Mouse (Mus musculus) megakaryocyte progenitor cell, adult 5-6 weeks (primary cell): Measurements from ENCODE around the gene Vmn1r188. TPM values are rescaled to one million over a fixed set of nuclear protein-coding genes. Genes with fewer than 3 reads are reported as not detected.
"Not testable (repeated sequence)": the region's sequence is repeated elsewhere in the genome, so short reads cannot be mapped to it uniquely, and the experiment has no call there.

Experiments used
- ATAC-seq: replicated peaks from 2 replicates; pipeline ENCODE4 v1.8.0; 2016; ENCODE audit warnings: mild to moderate bottlenecking, moderate TSS enrichment, inconsistent platforms; ENCODE audit not compliant: poor library complexity
- total RNA-seq, 2 experiments: library from RNA; stranded (forward) in 1 of 2; stranded (reverse) in 1 of 2; fragments of 157-497, 149-512 nt in 1 of 2; fragments of 200-1000 nt in 1 of 2; gene quantifications; 2 replicates each; pipeline versions ENCODE4 v1.2.3 to v1.2.4; 2015 to 2017

Vmn1r188 gene
- total RNA-seq (2015), result not detected in 2 replicates
- total RNA-seq (2017), result not detected in 2 replicates

DNA sequence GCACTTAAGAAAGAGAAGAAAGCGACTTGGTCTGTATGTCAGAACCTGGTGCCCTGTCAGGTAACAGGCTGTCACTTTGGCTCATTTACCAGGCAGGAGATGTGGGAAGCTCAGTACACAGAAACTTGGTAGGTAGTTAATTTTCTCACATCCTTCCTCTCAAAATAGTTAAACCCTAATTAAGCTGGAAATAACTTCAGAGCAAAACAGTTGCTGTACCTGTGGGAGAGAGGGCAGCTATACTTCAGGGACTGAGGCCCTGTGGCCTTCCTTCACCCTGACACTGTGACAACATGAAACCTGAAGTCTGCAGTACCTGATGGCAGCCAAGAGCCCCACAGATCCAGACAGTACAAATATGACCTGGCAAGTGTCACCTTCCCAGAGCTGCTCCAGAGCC lies at the start of gene Vmn1r188:
Gene Vmn1r188 (plus strand): TSS at position 301 of the 400 bp plus-strand sequence.
- not testable (repeated sequence) for ATAC-seq

DNA sequence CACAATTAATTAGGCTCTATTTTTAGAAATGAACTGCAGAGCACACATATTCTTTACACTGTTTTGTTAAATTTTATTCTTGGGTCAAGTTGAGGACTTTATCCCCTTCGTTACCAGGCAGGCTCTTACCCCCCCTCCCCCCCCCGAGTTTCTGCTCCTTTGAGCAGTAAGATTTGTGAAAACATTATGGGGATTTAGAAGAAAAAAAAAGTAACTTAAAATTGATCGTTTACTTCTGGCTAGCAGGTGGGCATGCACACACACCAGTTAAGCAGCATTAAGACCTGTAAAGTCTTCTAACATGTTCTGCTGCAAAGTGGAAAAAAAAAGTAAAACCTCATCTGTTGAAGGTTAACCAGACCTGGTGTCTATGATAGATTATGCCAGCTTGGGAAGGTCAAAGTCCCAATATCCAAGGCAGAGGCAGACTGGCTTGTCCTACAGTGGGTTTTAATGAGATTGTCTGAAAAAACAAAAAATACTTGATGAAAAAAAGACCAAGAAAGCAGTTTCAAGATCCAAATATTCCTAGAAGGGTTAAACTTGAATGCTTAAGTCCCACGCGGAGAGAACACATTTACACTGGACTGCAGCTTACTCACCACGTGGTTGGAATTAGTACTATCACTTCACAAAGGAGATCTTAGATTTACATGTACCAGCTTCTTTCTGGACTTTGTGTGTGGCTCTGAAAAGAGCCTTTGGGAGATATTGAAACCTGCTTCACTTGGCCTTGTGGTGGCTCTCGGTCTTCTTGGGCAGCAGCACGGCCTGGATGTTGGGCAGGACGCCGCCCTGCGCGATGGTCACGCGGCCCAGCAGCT lies 49.6 kb upstream of the Vmn1r188 start:
- 0 out of 2 replicates have a peak, but pooled peaks have one; percentile 12 for ATAC-seq

DNA sequence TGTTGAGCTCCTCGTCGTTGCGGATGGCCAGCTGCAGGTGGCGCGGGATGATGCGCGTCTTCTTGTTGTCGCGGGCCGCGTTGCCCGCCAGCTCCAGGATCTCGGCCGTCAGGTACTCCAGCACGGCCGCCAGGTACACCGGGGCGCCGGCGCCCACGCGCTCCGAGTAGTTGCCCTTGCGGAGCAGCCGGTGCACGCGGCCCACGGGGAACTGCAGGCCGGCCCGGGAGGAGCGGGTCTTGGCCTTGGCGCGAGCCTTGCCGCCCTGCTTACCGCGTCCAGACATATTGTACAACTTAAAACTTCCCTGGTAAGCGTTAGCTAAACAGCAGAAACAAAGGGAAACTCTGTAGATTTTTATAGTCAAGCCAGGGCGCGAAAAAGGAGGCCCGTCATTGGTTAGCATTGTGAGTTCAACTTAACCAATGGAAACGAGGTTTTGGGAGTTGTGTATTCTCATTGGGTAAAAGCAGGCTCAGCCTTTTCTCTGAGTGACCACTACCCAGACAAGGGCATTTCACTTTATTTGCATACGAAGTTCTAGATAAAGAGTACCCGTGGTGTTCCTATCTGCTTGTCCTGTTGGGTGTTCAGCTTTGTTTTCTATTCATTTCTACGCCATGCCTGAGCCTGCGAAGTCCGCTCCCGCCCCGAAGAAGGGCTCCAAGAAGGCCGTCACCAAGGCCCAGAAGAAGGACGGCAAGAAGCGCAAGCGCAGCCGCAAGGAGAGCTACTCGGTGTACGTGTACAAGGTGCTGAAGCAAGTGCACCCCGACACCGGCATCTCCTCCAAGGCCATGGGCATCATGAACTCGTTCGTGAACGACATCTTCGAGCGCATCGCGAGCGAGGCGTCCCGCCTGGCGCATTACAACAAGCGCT lies 48.7 kb upstream of the Vmn1r188 start, which contains the start of the genes Hist1h2ah and Hist1h2bk:
Gene Hist1h2ah (minus strand): TSS at position 302 of the 882 bp plus-strand sequence.
Gene Hist1h2bk (plus strand): TSS at position 604 of the 882 bp plus-strand sequence.
- ATAC-seq, result peak; percentile 80

DNA sequence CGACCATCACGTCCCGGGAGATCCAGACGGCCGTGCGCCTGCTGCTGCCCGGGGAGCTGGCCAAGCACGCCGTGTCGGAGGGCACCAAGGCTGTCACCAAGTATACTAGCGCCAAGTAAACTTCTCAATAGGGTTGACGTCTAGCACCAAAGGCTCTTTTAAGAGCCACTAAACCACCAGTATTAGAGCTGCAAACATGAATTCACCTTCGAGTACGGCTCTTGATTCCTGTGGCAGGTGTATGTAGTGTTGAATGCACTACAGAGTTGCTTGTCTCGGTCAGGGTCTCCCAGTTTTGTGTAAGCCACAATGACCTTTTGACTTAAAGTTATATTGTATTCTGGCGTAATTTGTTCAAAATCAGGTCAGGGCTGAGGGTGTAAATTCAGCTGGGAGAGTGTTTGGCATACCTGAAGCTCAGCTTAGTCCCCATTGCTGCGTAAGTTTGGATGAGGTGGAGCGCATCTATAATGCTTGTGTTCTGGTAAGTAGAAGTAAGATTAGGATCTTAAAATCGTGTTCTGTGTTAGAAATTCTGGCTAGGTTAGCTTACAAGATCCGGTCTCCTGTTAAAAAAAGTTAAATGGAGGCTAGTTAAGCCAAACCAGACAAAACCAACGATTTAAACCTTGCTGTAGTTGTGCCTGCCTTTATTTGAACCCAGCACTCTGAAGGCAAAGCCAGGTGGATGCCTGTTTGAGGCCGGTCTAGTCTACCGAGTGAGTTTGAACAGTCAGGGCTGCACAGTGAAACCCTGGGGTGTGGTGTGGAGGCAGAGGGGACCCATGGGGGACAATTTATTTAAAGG lies 47.9 kb upstream of the Vmn1r188 start:
- ATAC-seq, result peak; percentile 16

DNA sequence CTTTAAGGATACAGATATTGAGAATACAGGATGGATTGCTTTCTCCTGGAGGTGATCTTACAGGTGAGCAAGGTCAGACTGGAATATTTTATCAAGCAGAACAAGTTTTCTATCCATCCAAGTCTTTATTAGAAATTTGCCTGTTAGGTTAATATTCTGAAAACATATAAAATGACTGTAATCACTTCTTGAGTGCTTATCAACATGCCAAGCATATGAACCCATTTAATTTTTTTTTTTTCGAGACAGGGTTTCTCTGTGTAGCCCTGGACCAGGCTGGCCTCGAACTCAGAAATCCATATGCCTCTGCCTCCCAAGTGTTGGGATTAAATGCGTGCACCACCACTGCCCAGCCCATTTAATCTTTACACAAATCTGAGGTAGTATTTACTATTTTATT lies 47.3 kb upstream of the Vmn1r188 start:
- ATAC-seq, result no peak

DNA sequence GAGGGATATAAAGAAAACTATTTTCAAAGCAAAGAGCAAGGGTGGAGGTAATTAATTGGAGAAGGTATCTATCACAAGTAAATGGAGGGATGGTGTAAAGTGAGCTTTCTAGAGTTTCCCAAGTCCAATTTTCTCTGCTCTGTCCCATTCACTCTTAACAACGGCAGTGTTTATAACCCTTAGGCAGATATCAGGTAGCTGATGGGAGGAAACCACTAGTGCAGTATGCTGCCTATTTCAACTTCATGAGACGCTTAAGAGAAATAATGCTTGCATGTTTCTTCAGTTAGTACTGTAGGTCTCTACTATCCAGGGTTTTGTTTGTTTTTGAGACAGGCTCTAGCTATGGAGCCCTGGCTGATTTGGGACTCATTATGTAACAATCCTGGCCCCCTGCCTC lies 46.8 kb upstream of the Vmn1r188 start:
- no peak for ATAC-seq

DNA sequence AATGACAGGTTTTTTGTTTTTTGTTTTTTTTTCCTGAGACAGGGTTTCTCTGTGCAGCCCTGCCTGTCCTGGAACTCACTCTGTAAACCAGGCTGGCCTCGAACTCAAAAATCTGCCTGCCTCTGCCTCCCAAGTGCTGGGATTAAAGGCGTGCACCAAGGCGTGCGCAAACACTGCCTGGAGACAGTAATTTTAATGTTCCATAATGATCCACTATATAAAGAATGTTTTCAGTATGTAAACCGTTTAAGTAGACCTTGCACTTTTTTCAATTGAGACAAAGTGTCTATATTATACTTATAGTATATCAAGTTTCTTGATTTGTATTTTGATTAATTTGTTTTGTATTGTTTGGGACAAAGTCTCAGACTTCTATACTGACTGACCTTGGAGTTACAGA lies 44.9 kb upstream of the Vmn1r188 start:
- no peak for ATAC-seq

DNA sequence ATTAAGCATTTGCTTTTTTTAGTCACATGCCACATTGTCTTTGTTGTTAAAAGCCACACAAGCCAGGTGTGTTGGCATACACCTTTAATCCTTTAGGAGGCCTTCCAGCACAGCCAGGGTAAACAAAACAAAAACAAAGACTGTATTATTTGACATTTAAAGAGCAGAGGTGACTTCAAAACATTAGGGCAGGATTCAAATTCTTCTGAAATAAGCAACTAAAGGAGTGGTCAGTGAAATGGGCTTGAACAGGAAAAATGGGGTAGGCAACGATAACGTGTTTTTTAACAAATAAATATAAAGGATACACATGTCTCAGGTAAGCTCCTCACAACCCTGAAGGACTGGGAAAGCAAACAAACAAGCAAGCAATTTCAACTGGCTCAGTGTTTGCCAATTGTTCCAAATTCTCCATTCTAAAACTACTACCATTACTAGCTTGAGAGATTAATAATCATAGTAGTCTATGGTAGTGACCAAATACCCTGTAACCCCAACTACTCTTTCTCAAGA lies 44.2 kb upstream of the Vmn1r188 start:
- ATAC-seq, result no peak

DNA sequence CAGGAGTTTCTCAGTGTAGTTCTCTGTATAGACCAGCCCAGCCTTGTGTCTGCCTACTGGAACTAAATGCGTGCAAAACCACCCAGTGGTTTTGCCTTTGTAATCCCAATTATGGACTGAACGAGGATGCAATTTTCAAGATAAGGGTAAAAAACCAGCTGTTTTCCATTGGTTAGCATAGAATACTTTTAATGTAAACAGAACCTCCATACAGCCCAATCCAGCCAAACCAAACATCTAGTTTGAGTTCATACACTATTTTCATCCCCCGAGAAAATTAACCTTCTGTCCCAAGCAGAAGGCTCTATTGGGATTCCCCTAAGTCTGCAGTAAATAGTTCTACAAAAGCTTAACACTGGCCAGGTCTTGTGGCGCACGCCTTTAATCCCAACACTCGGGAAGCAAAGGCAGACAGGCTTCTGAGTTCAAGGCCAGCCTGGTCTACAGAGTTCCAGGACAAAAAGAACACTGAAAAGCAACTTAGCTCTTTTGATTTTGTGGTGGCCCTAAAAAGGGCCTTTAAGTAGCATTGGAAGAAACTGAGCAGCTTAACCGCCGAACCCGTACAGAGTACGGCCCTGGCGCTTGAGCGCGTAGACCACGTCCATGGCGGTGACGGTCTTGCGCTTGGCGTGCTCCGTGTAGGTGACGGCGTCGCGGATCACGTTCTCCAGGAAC lies 43.6 kb upstream of the Vmn1r188 start:
- peak; percentile 20 for ATAC-seq

DNA sequence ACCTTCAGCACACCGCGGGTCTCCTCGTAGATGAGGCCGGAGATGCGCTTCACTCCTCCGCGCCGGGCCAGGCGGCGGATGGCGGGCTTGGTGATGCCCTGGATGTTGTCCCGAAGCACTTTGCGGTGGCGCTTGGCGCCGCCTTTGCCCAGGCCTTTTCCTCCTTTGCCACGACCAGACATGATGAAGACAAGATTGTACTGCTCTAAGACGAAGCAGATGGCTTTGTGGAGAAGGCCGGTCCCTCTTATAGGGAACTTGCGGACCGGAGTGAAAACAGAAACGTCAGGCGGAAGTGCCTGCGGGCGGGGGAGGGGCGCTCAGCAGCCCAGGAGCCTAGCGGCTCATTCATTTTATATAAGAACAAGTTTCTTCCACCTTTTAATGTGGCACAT lies 43.1 kb upstream of the Vmn1r188 start, which contains the start of gene Hist1h4i:
Gene Hist1h4i (minus strand): TSS at position 221 of the 395 bp plus-strand sequence.
- peak; percentile 57 for ATAC-seq

DNA sequence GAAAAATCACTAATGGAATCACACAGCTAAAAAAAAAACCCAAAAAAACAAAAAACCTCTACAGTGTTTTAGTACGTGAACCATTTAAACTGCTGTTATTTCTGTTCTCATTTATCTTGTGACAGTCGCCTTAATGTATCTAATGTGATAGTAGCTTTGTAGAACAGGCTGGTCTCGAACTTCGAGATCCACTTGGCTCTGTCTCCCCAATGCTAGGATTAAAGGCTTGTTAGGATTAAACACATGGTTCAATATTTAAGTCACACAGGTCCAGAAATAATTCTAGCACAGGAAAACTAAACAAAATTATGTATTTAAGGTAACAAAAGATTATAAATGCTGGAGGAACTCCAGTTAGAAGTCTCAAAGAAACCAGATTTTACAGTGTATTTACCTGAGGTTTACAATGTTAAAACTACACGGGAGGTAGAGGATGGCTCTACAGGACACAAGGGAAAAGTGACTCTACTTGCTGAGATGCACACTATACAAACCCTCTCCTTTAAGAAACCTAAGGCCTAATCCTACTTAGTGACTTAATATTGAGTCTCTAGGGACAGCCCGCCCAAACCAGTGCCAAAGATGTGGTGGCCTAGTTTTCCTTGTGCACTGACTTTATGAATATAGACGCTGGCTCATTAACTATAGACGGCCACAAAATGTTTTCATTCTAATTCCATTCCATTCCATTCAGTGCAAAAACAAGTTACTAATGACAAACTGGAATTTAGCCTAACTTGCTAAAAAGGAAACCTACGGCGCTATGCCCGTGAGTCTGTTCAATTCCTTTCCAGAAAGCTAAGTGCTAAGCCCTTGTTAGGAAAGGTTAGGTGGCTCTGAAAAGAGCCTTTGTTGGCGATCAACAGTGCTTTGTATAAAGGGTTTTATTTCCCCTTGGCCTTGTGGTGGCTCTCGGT lies 42.3 kb upstream of the Vmn1r188 start:
- no peak for ATAC-seq

DNA sequence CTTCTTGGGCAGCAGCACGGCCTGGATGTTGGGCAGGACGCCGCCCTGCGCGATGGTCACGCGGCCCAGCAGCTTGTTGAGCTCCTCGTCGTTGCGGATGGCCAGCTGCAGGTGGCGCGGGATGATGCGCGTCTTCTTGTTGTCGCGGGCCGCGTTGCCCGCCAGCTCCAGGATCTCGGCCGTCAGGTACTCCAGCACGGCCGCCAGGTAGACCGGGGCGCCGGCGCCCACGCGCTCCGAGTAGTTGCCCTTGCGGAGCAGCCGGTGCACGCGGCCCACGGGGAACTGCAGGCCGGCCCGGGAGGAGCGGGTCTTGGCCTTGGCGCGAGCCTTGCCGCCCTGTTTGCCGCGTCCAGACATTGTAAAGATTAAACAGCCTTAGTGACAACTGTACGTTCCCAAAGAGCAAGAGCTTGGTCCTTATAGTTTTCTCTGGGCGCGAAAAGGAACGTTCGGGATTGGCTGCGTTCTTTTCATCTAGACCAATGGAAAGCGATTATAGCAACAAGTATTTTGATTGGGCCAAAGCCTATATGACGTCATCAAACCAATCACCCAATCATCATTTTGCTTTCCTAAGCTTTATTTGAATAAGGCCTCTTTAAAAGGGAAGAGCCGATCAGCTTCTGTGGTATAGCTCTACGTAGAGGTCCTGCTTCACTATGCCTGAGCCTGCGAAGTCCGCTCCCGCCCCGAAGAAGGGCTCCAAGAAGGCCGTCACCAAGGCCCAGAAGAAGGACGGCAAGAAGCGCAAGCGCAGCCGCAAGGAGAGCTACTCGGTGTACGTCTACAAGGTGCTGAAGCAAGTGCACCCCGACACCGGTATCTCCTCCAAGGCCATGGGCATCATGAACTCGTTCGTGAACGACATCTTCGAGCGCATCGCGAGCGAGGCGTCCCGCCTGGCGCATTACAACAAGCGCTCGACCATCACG lies 41.4 kb upstream of the Vmn1r188 start, which contains the start of the genes Hist1h2ag and Hist1h2bj:
Gene Hist1h2ag (minus strand): TSS at position 377 of the 935 bp plus-strand sequence.
Gene Hist1h2bj (plus strand): TSS at position 647 of the 935 bp plus-strand sequence.
- peak; percentile 58 for ATAC-seq

DNA sequence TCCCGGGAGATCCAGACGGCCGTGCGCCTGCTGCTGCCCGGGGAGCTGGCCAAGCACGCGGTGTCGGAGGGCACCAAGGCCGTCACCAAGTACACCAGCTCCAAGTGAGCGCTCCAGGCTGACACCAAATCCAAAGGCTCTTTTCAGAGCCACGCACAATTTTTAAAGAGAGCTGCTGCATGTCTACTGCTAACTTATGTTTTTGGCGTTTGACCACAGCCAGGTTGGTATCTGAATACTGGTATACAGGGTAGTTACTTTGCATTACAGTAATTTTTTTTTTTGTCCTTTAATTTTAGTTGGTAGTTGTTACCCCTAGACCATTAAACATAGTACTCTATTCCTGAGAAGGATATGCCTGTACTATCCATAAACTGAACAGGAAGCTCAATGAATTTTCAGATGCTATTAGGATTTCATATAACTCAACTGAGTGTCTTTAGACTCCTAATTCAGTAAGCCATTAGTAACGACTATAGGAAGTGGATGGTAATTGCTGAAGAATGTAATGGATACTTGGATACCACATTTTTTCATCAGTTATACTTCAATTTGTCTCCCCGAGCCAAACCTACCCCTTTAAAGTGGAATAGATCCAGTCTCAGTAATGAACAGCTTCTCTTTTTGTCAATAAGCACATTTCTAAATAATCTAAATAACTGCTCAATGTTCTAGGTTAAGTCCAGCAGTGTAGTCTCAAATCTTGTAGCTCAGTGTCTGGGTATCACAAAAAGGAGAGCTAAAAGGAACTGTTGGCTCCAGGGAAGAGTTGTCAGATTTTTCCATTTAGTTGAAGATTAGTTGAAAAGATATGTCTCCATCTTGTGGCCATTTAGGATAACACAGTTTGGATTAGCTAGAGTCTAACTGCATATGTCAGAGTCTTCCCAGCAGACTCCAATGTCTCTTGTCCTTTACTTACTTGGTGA lies 40.5 kb upstream of the Vmn1r188 start:
- ATAC-seq, result peak; percentile 18

DNA sequence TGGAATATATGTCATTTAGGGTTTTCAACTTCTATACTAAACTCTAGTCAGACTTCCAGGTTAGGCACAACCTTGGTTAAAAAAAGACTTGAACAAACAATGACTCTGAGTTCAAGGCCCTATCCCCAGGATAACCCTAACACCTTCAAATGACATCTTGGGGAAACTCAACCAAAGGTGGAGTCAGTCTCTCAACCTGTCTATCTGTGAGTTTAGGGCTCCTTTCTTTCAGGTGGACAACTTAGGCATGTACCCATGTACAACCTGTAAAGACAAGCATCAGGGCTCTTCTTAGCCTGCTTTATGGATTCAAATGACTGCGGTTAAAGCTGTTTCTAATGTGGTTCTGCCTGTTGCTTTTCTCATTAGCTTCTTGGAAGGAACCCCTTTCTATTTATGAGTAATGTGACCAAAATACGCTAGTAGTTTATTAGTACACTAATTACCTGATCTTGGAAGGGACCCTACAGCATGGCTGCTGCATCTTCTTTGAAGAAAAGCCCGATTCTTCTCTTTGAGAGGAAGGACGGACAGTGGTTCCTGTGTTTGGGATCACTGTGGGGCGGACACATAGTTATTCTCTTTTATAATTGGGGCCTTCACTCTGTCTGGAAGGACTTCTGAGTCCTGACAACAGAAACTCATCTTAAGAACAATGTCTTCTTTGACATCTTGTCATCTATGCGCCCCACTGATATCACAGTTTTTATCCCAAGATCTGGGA lies 39.6 kb upstream of the Vmn1r188 start:
- no peak for ATAC-seq

DNA sequence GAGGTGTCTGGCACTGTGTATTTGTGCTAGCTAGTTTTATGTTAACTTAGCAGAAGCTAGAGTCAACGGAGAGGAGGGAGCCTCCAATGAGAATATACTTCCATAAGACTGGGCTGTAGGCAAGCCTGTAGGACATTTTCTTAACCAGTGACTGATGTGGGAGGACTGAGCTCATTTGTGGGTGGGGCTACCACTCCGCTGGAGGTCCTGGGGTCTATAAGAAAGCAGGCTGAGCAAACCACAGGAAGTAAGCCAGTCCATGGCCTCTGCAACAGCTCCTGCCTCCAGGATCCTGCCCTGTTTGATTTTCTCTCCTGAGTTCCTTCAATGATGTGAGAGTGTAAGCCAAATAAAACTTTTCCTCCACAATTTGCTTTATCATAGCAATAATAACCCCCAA lies 38.9 kb upstream of the Vmn1r188 start:
- no peak for ATAC-seq

DNA sequence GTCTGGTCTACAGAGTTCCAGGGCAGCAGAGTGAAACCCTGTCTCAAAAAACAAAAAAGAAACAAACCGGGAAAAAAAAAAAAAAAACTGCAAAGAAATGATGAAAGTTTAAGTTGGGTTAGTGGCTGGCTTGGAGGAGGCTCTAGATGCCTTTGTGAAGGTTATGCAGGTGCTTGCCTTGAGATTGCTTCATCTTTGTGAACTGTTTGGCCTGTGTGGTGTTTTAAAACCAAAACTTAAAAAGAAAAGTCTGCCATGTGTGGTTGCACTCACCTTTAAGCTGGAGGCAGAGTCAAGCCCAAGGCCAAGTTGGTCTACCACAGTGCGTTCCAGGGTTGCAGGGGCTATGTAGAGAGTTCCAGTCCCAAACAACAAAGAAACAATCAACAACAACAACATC lies 35.2 kb upstream of the Vmn1r188 start:
- ATAC-seq, result no peak
